ENCODE assay signal across 9 mouse cellular contexts in the genomic region with DNA sequence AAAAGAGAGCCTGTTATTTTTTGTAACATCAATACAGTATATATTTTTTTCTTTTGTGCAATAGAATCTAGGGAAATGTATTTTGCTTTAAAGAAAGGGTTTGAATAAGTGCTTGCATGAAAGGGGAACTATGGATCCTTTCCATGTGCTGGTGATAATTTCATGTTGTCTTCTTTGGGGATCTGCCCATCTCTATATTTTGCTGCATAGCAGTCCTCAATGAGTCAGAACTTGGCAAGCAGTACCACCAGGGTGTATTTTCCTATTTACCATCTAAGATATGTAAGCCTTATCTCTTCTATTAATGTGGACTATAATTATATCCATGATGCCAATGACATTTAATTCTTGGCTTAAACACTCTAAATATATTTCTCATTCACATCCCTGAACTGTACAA.
"Had no signal": no experiment of that assay in that cellular context is flagged by ENCODE, and none has a peak within 500 bp of the region (broad histone marks: within the 10 kb centered on the region; RNA-seq: fewer than 3 reads in every experiment).

No protein-coding gene starts in this region.

- DNase-seq: kidney, adult 9 months; kidney, postnatal 10 days; kidney, postnatal 4 days; thymus, postnatal 4 days had no signal

- H3K4me3 ChIP-seq: layer of hippocampus, adult 2 months; limb, embryonic 10.5 days; liver, embryonic 12.5 days; lung, embryonic 15.5 days; midbrain, embryonic 13.5 days had no signal

- H3K36me3 ChIP-seq: limb, embryonic 10.5 days; liver, embryonic 12.5 days; lung, embryonic 15.5 days; midbrain, embryonic 13.5 days had no signal

- H3K9me3 ChIP-seq: limb, embryonic 10.5 days; liver, embryonic 12.5 days; lung, embryonic 15.5 days; midbrain, embryonic 13.5 days had no signal

- H3K27ac ChIP-seq: layer of hippocampus, adult 2 months; limb, embryonic 10.5 days; liver, embryonic 12.5 days; lung, embryonic 15.5 days; midbrain, embryonic 13.5 days had no signal

- H3K27me3 ChIP-seq: lung, embryonic 15.5 days; midbrain, embryonic 13.5 days had no signal

- ATAC-seq: liver, embryonic 12.5 days; midbrain, embryonic 13.5 days had no signal

- H3K9ac ChIP-seq: liver, embryonic 12.5 days; lung, embryonic 15.5 days; midbrain, embryonic 13.5 days had no signal

- H3K4me2 ChIP-seq: liver, embryonic 12.5 days; lung, embryonic 15.5 days; midbrain, embryonic 13.5 days had no signal

- H3K4me1 ChIP-seq: limb, embryonic 10.5 days; liver, embryonic 12.5 days; lung, embryonic 15.5 days; midbrain, embryonic 13.5 days had no signal
